Mouse (Mus musculus) erythroblast, embryonic 14.5 days (primary cell): ENCODE data around the gene Zranb3.

Experiments
- GATA1 ChIP-seq: IDR thresholded peaks from 2 replicates; pipeline ENCODE4 v1.6.1; 2012; ENCODE audit warnings: low read length, inconsistent platforms, mixed read lengths
- TAL1 ChIP-seq: IDR thresholded peaks from 3 replicates; pipeline ENCODE4 v1.6.1; 2012; ENCODE audit warnings: low read length, inconsistent platforms, mixed read lengths

DNA sequence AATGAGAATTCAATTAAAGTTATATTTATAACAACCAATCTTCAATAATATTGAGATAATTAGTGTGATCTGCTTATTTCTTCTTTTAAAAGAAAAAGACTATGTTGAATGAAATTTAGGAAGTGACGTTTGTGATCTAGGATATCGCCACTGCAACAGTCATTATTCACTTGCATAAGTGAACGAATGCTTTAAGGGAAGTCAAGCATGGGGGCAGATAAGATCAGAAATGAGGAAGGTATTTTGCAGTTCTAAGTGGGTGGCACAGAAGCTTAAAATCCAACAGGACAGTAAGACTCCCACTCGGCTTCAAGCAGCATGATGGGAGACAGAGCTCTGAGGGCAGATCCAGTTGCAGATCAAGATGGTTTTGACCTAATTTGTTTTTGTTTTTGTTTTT lies 58.7 kb downstream of the Zranb3 start:
- TF ChIP-seq GATA1 (no peak), TAL1 (no peak)
